Mouse (Mus musculus) liver, embryonic 13.5 days (tissue): ENCODE measurements around the gene Efcab12. TPM values are rescaled to one million over a fixed set of nuclear protein-coding genes. Genes with fewer than 3 reads are reported as not detected.

Experiments used
- ATAC-seq: fragments of 200-750 bp; cut with Nextera tagmentation; 2 replicates; pipeline ENCODE4 v1.8.0; 2017; ENCODE audit warnings: low read depth, mild to moderate bottlenecking, moderate number of reproducible peaks, moderate library complexity
- DNase-seq: peaks from one replicate; pipeline ENCODE4 v3.0.0; 2022
- H3K27ac ChIP-seq: fragments of 300-500 bp; sonication (generic); 2 replicates; pipeline ENCODE4 v1.5.1; 2015; ENCODE audit warnings: moderate library complexity, mild to moderate bottlenecking, inconsistent platforms
- H3K27me3 ChIP-seq: fragments of 300-500 bp; sonication (generic); 2 replicates; pipeline ENCODE4 v1.6.1; 2015; ENCODE audit warnings: mild to moderate bottlenecking, inconsistent platforms
- H3K36me3 ChIP-seq: fragments of 300-500 bp; sonication (generic); 2 replicates; pipeline ENCODE4 v1.6.1; 2015; ENCODE audit warnings: mild to moderate bottlenecking, inconsistent platforms
- H3K4me1 ChIP-seq: fragments of 300-500 bp; sonication (generic); replicated peaks from 2 replicates; pipeline ENCODE4 v1.6.1; 2015; ENCODE audit warnings: inconsistent platforms
- H3K4me2 ChIP-seq: fragments of 300-500 bp; sonication (generic); 2 replicates; pipeline ENCODE4 v1.6.1; 2015; ENCODE audit warnings: inconsistent platforms, mild to moderate bottlenecking, moderate library complexity
- H3K4me3 ChIP-seq: fragments of 300-500 bp; sonication (generic); replicated peaks from 2 replicates; pipeline ENCODE4 v1.5.1; 2015; ENCODE audit warnings: mild to moderate bottlenecking, inconsistent platforms
- H3K9ac ChIP-seq: fragments of 300-500 bp; sonication (generic); 2 replicates; pipeline ENCODE4 v1.6.1; 2015; ENCODE audit warnings: mild to moderate bottlenecking, inconsistent platforms
- H3K9me3 ChIP-seq: fragments of 300-500 bp; sonication (generic); replicated peaks from 2 replicates; pipeline ENCODE4 v1.6.1; 2016; ENCODE audit warnings: inconsistent platforms
- WGBS: fragments of 180-500 bp; shearing (Covaris S2); methylation state at CpG from one replicate; pipeline ENCODE4 v1.1.7; 2015; ENCODE audit not compliant: insufficient replicate concordance; 5-methylcytosine and 5-hydroxymethylcytosine counted together
- microRNA-seq: library from miRNA; unstranded; fragments of <30 nt; microRNA quantifications from one replicate; pipeline ENCODE4, GENCODE M21; 2016
- polyA plus RNA-seq: library from polyadenylated mRNA; unstranded; fragments of >200 nt; fragmentation: Nextera tagmentation; extraction: Ambion mirVana; gene quantifications from 2 replicates; pipeline ENCODE4 v1.2.1, GENCODE M21; 2015

The Efcab12 gene
- polyA plus RNA-seq, 1 experiment from 2014 or later, result 0.15 TPM

DNA sequence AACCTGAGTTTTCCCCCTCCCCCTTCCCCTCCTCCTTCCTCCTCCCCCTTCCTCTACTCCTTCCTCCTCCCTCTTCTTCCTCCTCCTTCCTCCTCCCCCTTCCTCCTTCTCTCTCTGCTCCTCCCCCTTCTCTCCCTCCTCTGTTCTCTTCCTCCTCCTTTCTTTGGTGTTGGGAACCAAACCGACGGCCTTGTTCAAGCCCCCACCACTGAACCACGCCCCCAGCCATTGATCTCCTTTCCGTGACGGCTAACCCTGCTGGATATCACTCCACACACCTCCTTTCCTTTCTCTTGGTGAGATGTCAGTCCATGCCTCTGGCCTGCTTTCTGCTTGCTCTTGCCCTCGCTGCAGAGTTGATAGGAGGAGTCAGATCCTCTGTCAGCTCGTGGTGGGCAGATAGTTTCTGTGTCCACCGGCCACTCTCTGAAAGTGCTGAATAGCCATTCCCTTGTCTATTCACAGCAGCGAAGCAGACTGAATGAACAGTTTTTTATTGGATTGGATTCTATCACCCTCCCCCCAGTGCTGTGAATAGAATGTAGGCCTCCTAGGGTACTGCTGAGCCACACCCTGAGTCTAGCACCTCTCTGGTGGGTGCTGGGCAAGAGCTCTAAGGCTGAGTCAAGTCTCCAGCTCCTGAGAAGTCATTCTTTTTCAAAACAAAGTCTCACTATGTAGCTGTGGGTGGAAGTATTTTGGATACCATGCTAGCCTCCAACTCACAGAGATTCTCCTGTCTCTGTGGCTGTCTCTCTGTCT lies 76.0 kb downstream of the Efcab12 start, which contains the start of gene Tmem40:
Gene Tmem40 (minus strand): TSS at position 416 of the 762 bp plus-strand sequence.
- DNase-seq (peak; percentile 13), ATAC-seq (peak; percentile 40)
- Histone ChIP-seq H3K27ac (peak within 1 kb of the TSS; percentile 63), H3K9me3 (no peaks in the 10 kb centered on the region), H3K4me1 (peaks cover 78% of the 10 kb centered on the region), H3K36me3 (no peaks in the 10 kb centered on the region), H3K4me3 (no peak within 1 kb of the TSS), H3K9ac (peak within 1 kb of the TSS; percentile 10; the same call in 1 of the 2 replicates), H3K27me3 (no peaks in the 10 kb centered on the region), H3K4me2 (peak within 1 kb of the TSS; percentile 45)
- WGBS, result 3% methylated on average over 9 of the region's 9 CpGs

GRCm38 (mm10) chr6:115760982-115761381 lies 77.2 kb downstream of the Efcab12 start:
- Histone ChIP-seq H3K27me3 (no peaks in the 10 kb centered on the region), H3K27ac (peak overlapping the region; percentile 45), H3K4me1 (peaks cover 83% of the 10 kb centered on the region), H3K4me2 (no peak overlapping the region), H3K4me3 (no peak overlapping the region), H3K9me3 (no peaks in the 10 kb centered on the region), H3K9ac (no peak overlapping the region), H3K36me3 (no peaks in the 10 kb centered on the region)
- WGBS, result 40% methylated on average over 4 of the region's 4 CpGs
- DNase-seq (no peak), ATAC-seq (no peak)

Small RNA genes lying within 50 kb of the gene (microRNA-seq; reads per million reads assigned to microRNA genes)
- gene Mir7660, result not detected

Other genes starting within 250 kb of the Efcab12 start
- gene Mkrn2os, start 245.8 kb downstream of the Efcab12 start, polyA plus RNA-seq, result 6.6 and 7.2 TPM in 2 replicates
- 11.4 and 12.1 TPM in 2 replicates for gene Mkrn2, start 236.5 kb downstream of the Efcab12 start, polyA plus RNA-seq
- 32.8 and 38.3 TPM in 2 replicates for gene Raf1, start 161.8 kb downstream of the Efcab12 start, polyA plus RNA-seq
- 28.3 and 29.9 TPM in 2 replicates for gene Tmem40, start 76.0 kb downstream of the Efcab12 start, polyA plus RNA-seq
- gene Cand2, start 63.9 kb downstream of the Efcab12 start, polyA plus RNA-seq, result 3.3 and 4.3 TPM in 2 replicates
- 1,700 and 1,736 TPM in 2 replicates for gene Rpl32, start 29.7 kb downstream of the Efcab12 start, polyA plus RNA-seq
- 9.9 and 12.1 TPM in 2 replicates for gene Mbd4, start 15.0 kb upstream of the Efcab12 start, polyA plus RNA-seq
- gene Ift122, start 15.1 kb upstream of the Efcab12 start, polyA plus RNA-seq, result 2.9 and 3.0 TPM in 2 replicates
- gene Rho, start 93.3 kb upstream of the Efcab12 start, polyA plus RNA-seq, result not detected in 2 replicates
- gene H1foo, start 106.5 kb upstream of the Efcab12 start, polyA plus RNA-seq, result not detected in 2 replicates
- 6.7 and 6.8 TPM in 2 replicates for gene Plxnd1, start 156.6 kb upstream of the Efcab12 start, polyA plus RNA-seq